Mouse (Mus musculus): ENCODE measurements around the gene Dnajc6.

- TF ChIP-seq POLR2A (IDR thresholded peaks at IDR 0.05; ENCODE audit: insufficient read length, low read depth) = no peak
- TF ChIP-seq TCF12 (IDR thresholded peaks at IDR 0.05; ENCODE audit: insufficient read depth, poor library complexity, severe bottlenecking) = no peak
- TF ChIP-seq E2F4 (IDR thresholded peaks at IDR 0.05; ENCODE audit: insufficient read depth) = no peak
- no peak for TF ChIP-seq MAX (IDR thresholded peaks at IDR 0.05; ENCODE audit: low read depth)
Measured at GRCm38 (mm10) chr4:101585455-101586184, 89.2 kb downstream of the Dnajc6 start.

All from myocyte (in vitro differentiated cells).